Mouse (Mus musculus): ENCODE results near the gene Mrps15.
"Not testable (repeated sequence)": the region's sequence is repeated elsewhere in the genome, so short reads cannot be mapped to it uniquely, and the experiment has no call there.

Gene Mrps15

DNA sequence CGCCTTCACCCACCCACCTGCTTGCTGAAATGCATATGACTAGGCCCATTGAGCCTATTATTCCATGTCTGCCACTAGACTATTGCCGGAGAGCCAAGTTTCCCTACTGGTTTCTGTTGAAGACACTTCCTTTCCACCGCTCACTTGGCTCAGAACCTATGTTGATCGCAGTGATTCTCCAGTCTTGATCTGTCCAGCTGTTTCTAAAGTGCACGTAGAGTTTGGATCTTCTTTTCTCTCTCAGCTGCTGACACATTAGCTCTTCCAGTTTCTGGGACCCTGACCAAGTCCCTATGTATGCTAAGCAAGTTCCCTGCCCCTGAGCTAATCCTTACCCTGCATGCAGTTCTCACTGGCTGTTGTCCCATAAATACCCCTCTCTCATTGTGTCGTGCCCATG is 31.1 kb downstream of the Mrps15 start:
- DNase-seq (ENCODE audit: low read depth): no peak

GRCm38 (mm10) chr4:126079266-126079665 is 32.5 kb downstream of the Mrps15 start:
- peak; percentile 46 for DNase-seq (ENCODE audit: low read depth)

- no peak for DNase-seq (ENCODE audit: low read depth)
Measured at GRCm38 (mm10) chr4:126081601-126082000, 34.9 kb downstream of the Mrps15 start.

- DNase-seq (ENCODE audit: low read depth): no peak
Measured at GRCm38 (mm10) chr4:126083021-126083420, 36.3 kb downstream of the Mrps15 start.

- DNase-seq (ENCODE audit: low read depth): no peak
Measured at GRCm38 (mm10) chr4:126084382-126084781, 37.7 kb downstream of the Mrps15 start.

DNA sequence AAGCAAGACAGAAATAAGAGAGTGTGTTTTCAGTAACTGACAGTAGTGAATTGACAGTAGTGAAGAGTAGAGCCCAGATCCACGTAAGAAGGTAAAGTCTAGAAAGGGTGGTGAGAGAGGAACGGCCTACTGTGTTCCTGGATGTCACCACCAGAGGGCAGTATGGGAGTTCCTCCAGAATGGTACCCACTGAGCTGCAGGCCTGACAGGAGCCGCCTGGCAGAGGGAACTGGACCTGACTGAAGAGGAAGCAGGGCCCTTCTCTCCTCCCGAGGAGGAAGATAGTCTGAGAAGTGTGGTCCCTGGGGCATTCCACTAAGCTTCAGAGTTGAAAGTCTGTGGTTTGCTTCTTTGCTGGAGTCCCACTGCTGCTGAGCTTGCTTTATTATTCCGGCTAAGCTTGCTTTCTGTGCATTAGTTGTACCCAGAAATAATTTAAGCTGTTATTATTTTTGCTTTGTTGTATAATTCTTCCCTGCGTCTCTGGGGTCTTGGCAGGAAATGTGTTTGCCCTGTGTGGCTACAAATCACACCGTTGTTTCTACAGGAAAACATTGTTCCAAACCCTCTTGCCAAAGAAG is 39.4 kb downstream of the Mrps15 start:
- DNase-seq (ENCODE audit: low read depth): no peak

GRCm38 (mm10) chr4:126090101-126090847 is 43.5 kb downstream of the Mrps15 start:
- DNase-seq (ENCODE audit: low read depth): no peak

DNA sequence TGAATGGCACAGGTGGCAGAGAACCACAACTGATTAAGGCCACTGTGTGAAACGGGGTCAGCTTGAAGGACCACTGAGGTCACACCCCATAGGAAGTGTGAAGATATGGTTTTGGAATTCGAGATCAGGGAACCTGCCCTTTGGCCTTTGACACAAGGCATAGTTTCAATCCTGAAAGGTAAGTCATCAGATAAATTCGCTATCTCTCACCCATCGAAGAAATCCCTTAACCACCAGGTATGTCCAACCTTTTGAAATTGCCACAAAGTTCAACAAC is 44.1 kb downstream of the Mrps15 start:
- DNase-seq (ENCODE audit: low read depth): no peak

GRCm38 (mm10) chr4:126091873-126092272 is 45.1 kb downstream of the Mrps15 start:
- DNase-seq (ENCODE audit: low read depth): no peak

- not testable (repeated sequence) for DNase-seq (ENCODE audit: low read depth)
Measured at GRCm38 (mm10) chr4:126095622-126096430, 49.1 kb downstream of the Mrps15 start.

DNA sequence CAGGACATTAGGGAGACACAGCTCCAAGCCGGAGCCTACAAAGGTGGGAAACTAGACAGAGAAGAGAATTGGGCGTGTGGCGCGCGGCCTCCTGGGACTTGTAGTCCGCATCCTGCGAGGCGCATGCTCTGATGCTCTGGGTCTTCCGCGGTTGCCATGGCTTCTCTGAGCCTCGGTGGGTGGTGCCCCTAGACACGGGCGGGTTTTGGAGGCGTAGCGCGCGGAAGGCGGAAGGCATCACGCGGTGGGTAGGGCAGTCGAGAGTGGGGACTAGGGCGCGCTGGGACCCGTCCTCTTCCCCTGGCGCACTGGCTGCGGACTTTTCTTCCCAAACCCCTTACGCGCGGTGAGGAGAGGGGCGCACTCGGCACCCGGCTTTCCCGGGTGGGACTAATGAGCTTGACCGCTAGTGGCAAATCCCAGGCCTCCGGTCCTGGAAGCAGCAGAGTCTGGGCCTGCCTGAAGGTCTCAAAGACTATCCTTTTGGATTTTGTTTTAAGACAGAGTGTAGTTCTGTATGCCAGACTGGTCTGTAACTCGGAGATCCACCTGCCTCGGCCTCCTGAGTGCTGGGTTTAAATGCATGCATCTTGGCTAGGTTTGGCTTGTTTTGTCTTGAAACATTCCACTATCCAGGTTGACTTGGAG is 49.9 kb downstream of the Mrps15 start, which contains the start of gene Lsm10:
Gene Lsm10 (plus strand): TSS at position 160 of the 648 bp plus-strand sequence.
- peak; percentile 88 for DNase-seq (ENCODE audit: low read depth)

DNA sequence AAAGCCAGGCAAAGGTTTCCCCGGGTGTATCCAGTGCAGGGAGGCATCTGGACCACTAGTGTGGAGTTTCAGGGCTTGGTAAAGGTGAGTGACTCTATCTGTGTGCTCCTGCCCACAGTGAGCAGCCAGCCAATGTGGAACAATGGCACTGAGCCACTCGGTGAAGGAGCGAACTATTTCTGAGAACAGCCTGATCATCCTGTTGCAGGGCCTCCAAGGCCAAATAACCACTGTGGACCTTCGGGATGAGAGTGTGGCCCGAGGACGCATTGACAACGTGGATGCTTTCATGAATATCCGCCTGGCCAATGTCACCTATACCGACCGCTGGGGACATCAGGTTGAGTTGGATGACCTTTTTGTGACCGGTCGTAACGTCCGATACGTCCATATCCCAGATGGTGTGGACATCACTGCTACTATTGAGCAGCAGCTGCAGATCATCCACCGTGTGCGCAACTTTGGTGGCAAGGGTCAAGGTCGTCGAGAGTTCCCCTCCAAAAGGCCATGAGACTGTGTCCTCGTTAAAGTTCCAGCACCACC is 51.1 kb downstream of the Mrps15 start:
- no peak for DNase-seq (ENCODE audit: low read depth)

- no peak for DNase-seq (ENCODE audit: low read depth)
Measured at GRCm38 (mm10) chr4:126099365-126099764, 52.6 kb downstream of the Mrps15 start.

DNA sequence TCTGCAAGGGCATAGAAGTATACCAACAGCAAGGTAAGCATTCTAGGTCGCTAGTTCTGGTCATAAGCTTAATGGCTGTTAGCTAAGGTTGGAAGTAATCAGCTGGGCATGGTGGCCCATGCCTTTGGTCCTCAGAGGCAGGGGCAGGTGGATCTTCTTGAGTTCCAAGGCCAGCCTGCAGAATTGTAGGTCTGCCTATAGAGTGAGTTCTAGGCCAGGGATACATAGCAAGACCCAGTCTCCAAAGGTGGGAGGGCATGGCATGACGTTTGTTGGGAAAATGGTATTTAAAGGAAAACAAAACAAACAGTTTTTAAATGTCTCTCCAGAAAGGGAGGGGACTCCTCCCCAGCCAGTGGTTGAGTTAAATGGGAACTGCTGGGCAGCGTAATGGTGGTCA is 54.0 kb downstream of the Mrps15 start:
- no peak for DNase-seq (ENCODE audit: low read depth)

DNA sequence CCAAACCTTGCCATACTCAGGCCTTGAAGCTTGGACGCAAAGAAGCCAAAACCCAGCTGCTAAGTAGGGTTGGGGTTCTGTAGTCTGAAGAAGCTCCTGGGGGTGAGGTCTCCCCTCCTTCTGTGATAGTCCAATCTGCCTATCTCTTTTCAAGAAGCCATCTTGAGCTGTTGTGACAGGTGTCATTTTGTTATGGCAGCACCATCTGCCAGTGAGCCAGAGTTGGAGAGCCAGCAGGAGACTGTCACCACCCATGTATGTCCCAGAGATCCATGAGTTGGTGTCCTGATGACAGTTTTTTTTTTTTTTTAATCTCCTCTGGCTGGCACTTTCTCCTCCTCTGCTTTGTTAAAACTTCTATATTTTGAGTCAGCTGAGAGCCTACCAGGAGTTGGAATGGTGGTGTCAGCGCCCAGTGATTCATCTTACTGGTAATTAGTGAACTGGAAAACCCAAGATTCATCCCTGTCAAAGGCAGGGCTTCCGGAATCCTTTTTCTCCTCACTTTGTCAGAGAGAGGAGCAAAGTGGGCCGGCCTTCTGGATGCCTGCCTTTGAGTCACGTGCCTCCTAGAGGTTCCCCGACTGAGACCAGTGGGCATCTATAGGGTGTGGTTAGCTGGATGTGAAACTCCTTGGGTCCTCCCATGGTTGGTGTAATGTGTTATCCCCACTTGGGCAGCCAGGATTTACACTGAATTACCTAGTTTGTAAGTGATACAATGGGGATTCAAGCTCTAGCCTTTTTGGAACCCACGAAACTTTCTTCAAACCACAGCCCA is 55.5 kb downstream of the Mrps15 start:
- DNase-seq (ENCODE audit: low read depth): no peak

DNA sequence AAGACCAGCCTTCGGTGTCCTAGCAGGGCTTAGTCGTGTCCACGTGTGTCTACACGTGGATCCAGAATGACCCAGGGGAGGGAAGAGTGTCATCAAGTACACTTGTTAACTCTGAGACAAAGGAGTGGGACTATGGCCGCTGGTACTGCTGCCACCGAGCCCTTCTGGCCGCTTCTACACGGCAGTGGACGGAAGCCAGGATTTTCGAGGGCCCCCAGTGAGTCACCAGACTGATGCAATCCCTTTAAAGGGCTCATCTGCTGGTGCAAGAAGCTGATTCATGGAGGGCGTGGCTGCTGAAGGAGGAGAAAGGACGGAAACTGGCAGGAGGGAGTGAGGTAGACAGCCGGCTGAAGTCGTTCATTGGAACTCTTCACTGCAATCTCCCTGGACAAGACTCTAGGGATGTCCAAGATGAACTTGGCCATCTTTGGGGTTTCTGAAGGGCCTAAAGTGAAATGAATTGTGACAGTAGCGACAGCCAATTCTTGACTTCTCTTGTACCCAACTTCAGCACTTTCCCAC is 56.4 kb downstream of the Mrps15 start:
- peak; percentile 90 for DNase-seq (ENCODE audit: low read depth)

DNA sequence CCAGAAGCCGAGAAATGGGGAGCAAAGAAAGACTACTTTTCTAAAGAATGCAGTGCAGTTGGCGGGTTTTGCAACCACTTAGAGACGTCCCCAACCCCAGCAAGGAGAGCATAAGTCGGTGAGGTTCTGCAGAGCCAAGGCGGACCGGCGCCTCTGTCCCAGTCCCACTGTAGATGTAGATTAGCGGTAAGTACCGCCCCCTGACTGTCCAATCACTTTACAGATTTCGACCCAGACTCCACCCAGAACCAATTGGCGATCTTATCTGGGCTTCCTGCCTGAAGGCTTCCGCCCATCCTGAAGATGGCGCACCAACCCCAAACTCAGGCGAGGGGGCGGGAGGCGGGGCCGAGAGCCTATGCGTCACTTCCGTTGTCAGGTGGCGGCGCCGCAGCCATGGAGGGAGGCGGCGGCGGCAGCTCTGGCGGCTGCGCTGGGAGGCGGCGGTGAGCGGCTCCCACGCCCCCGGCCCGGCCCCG is 56.9 kb downstream of the Mrps15 start, which contains the start of gene Stk40:
Gene Stk40 (plus strand): TSS at position 368 of the 479 bp plus-strand sequence.
- peak; percentile 94 for DNase-seq (ENCODE audit: low read depth)

- no peak for DNase-seq (ENCODE audit: low read depth)
Measured at GRCm38 (mm10) chr4:126104261-126105075, 57.7 kb downstream of the Mrps15 start.

Measured in fibroblast of lung, adult 2 months (primary cell).